Mouse (Mus musculus) MEL (cell line): ENCODE results near the gene Trmt1. TPM values are rescaled to one million over a fixed set of nuclear protein-coding genes. Genes with fewer than 3 reads are reported as not detected.

Experiments
- DNase-seq: peaks from one replicate; pipeline ENCODE4 v3.0.0; 2011; ENCODE audit warnings: low read depth, low spot score
- H3K27ac ChIP-seq: 2 replicates; pipeline ENCODE4 v1.5.1; 2012; ENCODE audit warnings: low read depth, mild to moderate bottlenecking, control low read depth, low read length, moderate library complexity; ENCODE audit not compliant: control insufficient read depth
- H3K27me3 ChIP-seq, 2 experiments: fragments of 150-350 bp in 1 of 2; sonication (generic) in 1 of 2; 2 replicates each; pipeline ENCODE4 v1.6.1; 2012; ENCODE audit warnings: low read length in 2 of 2, mild to moderate bottlenecking in 2 of 2, improper control_type of control experiment in 1 of 2, moderate library complexity in 1 of 2; ENCODE audit not compliant: insufficient read depth in 2 of 2, control insufficient read depth in 1 of 2
- H3K36me3 ChIP-seq, 2 experiments: 2 replicates each; pipeline ENCODE4 v1.6.1; 2012 to 2014; ENCODE audit warnings: low read length in 2 of 2, improper control_type of control experiment in 1 of 2, inconsistent platforms in 1 of 2, mild to moderate bottlenecking in 1 of 2; ENCODE audit not compliant: insufficient read depth in 2 of 2, control insufficient read depth in 1 of 2
- H3K4me1 ChIP-seq, 2 experiments: fragments of 150-350 bp in 1 of 2; sonication (generic) in 1 of 2; 2 replicates each; pipeline ENCODE4 v1.6.1; 2012; ENCODE audit warnings: low read length in 2 of 2, improper control_type of control experiment in 1 of 2, mild to moderate bottlenecking in 1 of 2; ENCODE audit not compliant: insufficient read depth in 2 of 2, control insufficient read depth in 1 of 2
- H3K4me3 ChIP-seq, 2 experiments: fragments of 150-350 bp in 1 of 2; sonication (generic) in 1 of 2; 2 replicates each; pipeline ENCODE4 v1.5.1; 2012; ENCODE audit warnings: low read depth in 2 of 2, low read length in 2 of 2, mild to moderate bottlenecking in 2 of 2, moderate library complexity in 2 of 2, control low read depth in 1 of 2, improper control_type of control experiment in 1 of 2; ENCODE audit not compliant: control insufficient read depth in 1 of 2, insufficient read depth in 1 of 2
- H3K79me2 ChIP-seq: 2 replicates; pipeline ENCODE4 v1.6.1; 2012; ENCODE audit warnings: mild to moderate bottlenecking, low read length, moderate library complexity; ENCODE audit not compliant: control insufficient read depth, poor library complexity, insufficient read depth
- H3K9ac ChIP-seq: 2 replicates; pipeline ENCODE4 v1.6.1; 2012; ENCODE audit warnings: low read depth, mild to moderate bottlenecking, control low read depth, low read length, moderate library complexity; ENCODE audit not compliant: control insufficient read depth, poor library complexity, severe bottlenecking
- H3K9me3 ChIP-seq: fragments of 150-350 bp; sonication (generic); replicated peaks from 2 replicates; pipeline ENCODE4 v1.6.1; 2012; ENCODE audit warnings: mild to moderate bottlenecking, low read length, improper control_type of control experiment, moderate library complexity; ENCODE audit not compliant: insufficient read depth
- CHD1 ChIP-seq: IDR thresholded peaks from 2 replicates; pipeline ENCODE4 v1.6.1; 2012; ENCODE audit warnings: low read depth, mild to moderate bottlenecking, inconsistent platforms, low read length, improper control_type of control experiment
- E2F4 ChIP-seq: IDR thresholded peaks from 2 replicates; pipeline ENCODE4 v1.6.1; 2011; ENCODE audit warnings: low read depth, low read length, improper control_type of control experiment, borderline replicate concordance
- ELF1 ChIP-seq: IDR thresholded peaks from 2 replicates; pipeline ENCODE4 v1.6.1; 2014; ENCODE audit warnings: low read depth, mild to moderate bottlenecking, inconsistent platforms, low read length, improper control_type of control experiment, moderate library complexity
- ETS1 ChIP-seq: IDR thresholded peaks from 2 replicates; pipeline ENCODE4 v1.6.1; 2012; ENCODE audit warnings: low read depth, mild to moderate bottlenecking, inconsistent platforms, low read length, improper control_type of control experiment, moderate library complexity
- GATA1 ChIP-seq: IDR thresholded peaks from 2 replicates; pipeline ENCODE4 v1.6.1; 2011; ENCODE audit warnings: low read depth, low read length, improper control_type of control experiment
- HCFC1 ChIP-seq: IDR thresholded peaks from 2 replicates; pipeline ENCODE4 v1.6.1; 2012; ENCODE audit warnings: low read depth, mild to moderate bottlenecking, inconsistent platforms, low read length, improper control_type of control experiment, moderate library complexity
- JUND ChIP-seq: IDR thresholded peaks from 2 replicates; pipeline ENCODE4 v1.6.1; 2011; ENCODE audit warnings: low read depth, mild to moderate bottlenecking, improper control_type of control experiment, low read length
- MAFK ChIP-seq: IDR thresholded peaks from 2 replicates; pipeline ENCODE4 v1.6.1; 2011; ENCODE audit warnings: low read depth, mild to moderate bottlenecking, low read length, improper control_type of control experiment, borderline replicate concordance
- MAX ChIP-seq: IDR thresholded peaks from 2 replicates; pipeline ENCODE4 v1.6.1; 2011; ENCODE audit warnings: low read length, improper control_type of control experiment
- MAZ ChIP-seq: IDR thresholded peaks from 2 replicates; pipeline ENCODE4 v1.6.1; 2012; ENCODE audit warnings: low read depth, mild to moderate bottlenecking, inconsistent platforms, low read length, improper control_type of control experiment
- MEF2A ChIP-seq: IDR thresholded peaks from 2 replicates; pipeline ENCODE4 v1.6.1; 2014; ENCODE audit warnings: low read depth, mild to moderate bottlenecking, inconsistent platforms, low read length, improper control_type of control experiment; ENCODE audit not compliant: poor library complexity, insufficient replicate concordance, severe bottlenecking; ENCODE audit errors: extremely low read depth
- MXI1 ChIP-seq: IDR thresholded peaks from 2 replicates; pipeline ENCODE4 v1.6.1; 2011; ENCODE audit warnings: mild to moderate bottlenecking, low read depth, low read length, improper control_type of control experiment
- MYC ChIP-seq: IDR thresholded peaks from 2 replicates; pipeline ENCODE4 v1.6.1; 2011; ENCODE audit warnings: low read depth, mild to moderate bottlenecking, low read length, improper control_type of control experiment, moderate library complexity
- NRF1 ChIP-seq: IDR thresholded peaks from 2 replicates; pipeline ENCODE4 v1.6.1; 2014; ENCODE audit warnings: low read depth, mild to moderate bottlenecking, inconsistent platforms, low read length, improper control_type of control experiment, moderate library complexity; ENCODE audit not compliant: poor library complexity, insufficient read depth, severe bottlenecking
- POLR2A ChIP-seq, 2 experiments: IDR thresholded peaks; 2 replicates each; pipeline ENCODE4 v1.6.1; 2011 to 2012; ENCODE audit warnings: low read length in 2 of 2, mild to moderate bottlenecking in 2 of 2, control low read depth in 1 of 2, improper control_type of control experiment in 1 of 2, low read depth in 1 of 2, moderate library complexity in 1 of 2; ENCODE audit not compliant: control insufficient read depth in 1 of 2, insufficient read depth in 1 of 2, poor library complexity in 1 of 2
- RCOR1 ChIP-seq: IDR thresholded peaks from 2 replicates; pipeline ENCODE4 v1.6.1; 2012; ENCODE audit warnings: low read depth, mild to moderate bottlenecking, inconsistent platforms, low read length, improper control_type of control experiment
- SIN3A ChIP-seq: IDR thresholded peaks from 2 replicates; pipeline ENCODE4 v1.6.1; 2012; ENCODE audit warnings: low read length, improper control_type of control experiment, inconsistent platforms
- SMC3 ChIP-seq: IDR thresholded peaks from 2 replicates; pipeline ENCODE4 v1.6.1; 2011; ENCODE audit warnings: low read depth, low read length, improper control_type of control experiment
- TAL1 ChIP-seq: IDR thresholded peaks from 2 replicates; pipeline ENCODE4 v1.6.1; 2012; ENCODE audit warnings: mild to moderate bottlenecking, inconsistent platforms, low read length, moderate library complexity, mixed read lengths
- TBP ChIP-seq: IDR thresholded peaks from 2 replicates; pipeline ENCODE4 v1.8.0; 2011; ENCODE audit warnings: low read depth, low read length, improper control_type of control experiment
- TCF12 ChIP-seq: IDR thresholded peaks from 2 replicates; pipeline ENCODE4 v1.6.1; 2014; ENCODE audit warnings: low read depth, mild to moderate bottlenecking, inconsistent platforms, low read length, improper control_type of control experiment, moderate library complexity
- UBTF ChIP-seq: IDR thresholded peaks from 2 replicates; pipeline ENCODE4 v1.6.1; 2012; ENCODE audit warnings: low read depth, mild to moderate bottlenecking, inconsistent platforms, low read length, improper control_type of control experiment, moderate library complexity, borderline replicate concordance; ENCODE audit not compliant: insufficient read depth
- USF1 ChIP-seq: IDR thresholded peaks from 2 replicates; pipeline ENCODE4 v1.6.1; 2014; ENCODE audit warnings: low read depth, mild to moderate bottlenecking, inconsistent platforms, low read length, improper control_type of control experiment, moderate library complexity
- ZKSCAN1 ChIP-seq: IDR thresholded peaks from 2 replicates; pipeline ENCODE4 v1.6.1; 2012; ENCODE audit warnings: low read depth, mild to moderate bottlenecking, inconsistent platforms, low read length, improper control_type of control experiment, moderate library complexity
- ZMIZ1 ChIP-seq: IDR thresholded peaks from 2 replicates; pipeline ENCODE4 v1.6.1; 2012; ENCODE audit warnings: low read depth, mild to moderate bottlenecking, inconsistent platforms, low read length, improper control_type of control experiment, moderate library complexity
- ZNF384 ChIP-seq: IDR thresholded peaks from 2 replicates; pipeline ENCODE4 v1.6.1; 2012; ENCODE audit warnings: low read depth, mild to moderate bottlenecking, inconsistent platforms, low read length, improper control_type of control experiment
- polyA plus RNA-seq, 2 experiments: library from polyadenylated mRNA; stranded (reverse) in 1 of 2; unstranded in 1 of 2; fragments of >175 nt in 1 of 2; fragments of >200 nt in 1 of 2; gene quantifications; 2 replicates each; pipeline versions ENCODE4 v1.2.1 to v1.2.4; 2012; ENCODE audit warnings: low replicate concordance in 2 of 2, low read depth in 1 of 2; ENCODE audit not compliant: insufficient read length in 2 of 2, insufficient read depth in 1 of 2, missing spikeins in 1 of 2
- total RNA-seq: library from RNA; depleted of rRNA; stranded (reverse); fragments of 300-350 nt; gene quantifications from 2 replicates; pipeline ENCODE4 v1.2.3, GENCODE M21; 2012

Gene Trmt1
- total and polyA plus RNA-seq, 3 experiments: 183 to 221 TPM; not detected in 1

DNA sequence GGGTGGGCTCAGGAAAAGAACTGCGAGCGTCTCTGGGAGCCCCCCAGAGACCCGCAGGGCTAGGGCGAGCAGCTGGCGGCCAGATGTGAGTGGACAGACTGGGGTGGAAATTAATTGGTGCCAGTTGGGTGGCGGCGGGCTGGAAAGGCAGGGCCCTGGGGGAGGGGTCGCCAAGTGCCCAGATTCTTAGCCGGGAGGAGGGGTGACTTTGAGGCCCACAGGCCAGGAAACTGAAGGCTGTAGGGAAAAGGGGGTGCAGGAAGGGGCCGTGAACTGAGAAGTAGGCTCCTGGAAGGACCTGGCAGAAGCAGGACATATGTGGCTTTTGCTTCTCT lies 29.9 kb upstream of the Trmt1 start:
- H3K79me2 ChIP-seq: peaks cover 10% of the 10 kb centered on the region
- H3K9ac ChIP-seq: peak overlapping the region; percentile 61
- H3K4me3 ChIP-seq: peak overlapping the region; percentile 51 to 71
- peak overlapping the region; percentile 88 for H3K27ac ChIP-seq
- DNase-seq: no peak
- H3K4me1 ChIP-seq: peaks cover 5 to 30% of the 10 kb centered on the region in 2 experiments
- H3K27me3 ChIP-seq: no peaks in the 10 kb centered on the region
- TF ChIP-seq SMC3: no peak
- no peak for TF ChIP-seq ZKSCAN1
- no peak for TF ChIP-seq USF1
- TF ChIP-seq CHD1: no peak
- TF ChIP-seq NRF1: no peak
- no peak for TF ChIP-seq MYC
- no peak for TF ChIP-seq JUND
- TF ChIP-seq TBP: no peak
- TF ChIP-seq, all 39 proteins: peak for 0
- Histone ChIP-seq H3K9me3 (no peaks in the 10 kb centered on the region), H3K36me3 (peaks cover 0 to 22% of the 10 kb centered on the region in 2 experiments; a peak in 2 of 4 replicates)

DNA sequence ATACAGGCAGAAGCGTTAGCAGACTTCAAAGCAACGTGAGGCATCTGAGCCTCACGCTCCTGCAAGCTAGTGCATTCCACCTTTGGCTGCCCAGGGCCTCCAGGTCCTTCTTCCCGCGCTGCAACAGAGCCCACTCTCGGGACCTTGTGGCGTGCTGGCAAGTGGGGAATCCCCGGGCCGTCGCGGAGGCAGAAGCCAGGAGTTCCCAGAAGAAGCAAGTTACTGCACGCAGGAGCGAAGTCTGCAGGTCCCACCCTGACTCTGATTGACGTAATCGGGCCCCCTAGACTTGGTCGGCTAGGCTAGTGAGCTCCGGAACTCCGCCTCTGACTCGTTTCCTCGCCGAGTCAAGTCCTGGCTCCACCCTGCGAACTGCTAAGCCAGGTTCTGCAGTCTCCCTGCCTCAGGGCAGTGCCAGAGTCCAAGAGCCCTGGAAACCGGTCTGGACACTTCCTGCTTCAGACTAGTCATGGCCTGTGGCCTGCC lies 29.4 kb upstream of the Trmt1 start:
- Histone ChIP-seq H3K27me3 (no peaks in the 10 kb centered on the region), H3K36me3 (peaks cover 0 to 22% of the 10 kb centered on the region in 2 experiments; a peak in 2 of 4 replicates), H3K9ac (peak overlapping the region; percentile 61), H3K9me3 (no peaks in the 10 kb centered on the region), H3K4me3 (peak overlapping the region; percentile 51 to 71), H3K4me1 (peaks cover 5 to 30% of the 10 kb centered on the region in 2 experiments), H3K27ac (peak overlapping the region; percentile 88), H3K79me2 (peaks cover 15% of the 10 kb centered on the region)
- peak; percentile 90 for DNase-seq
- TF ChIP-seq SIN3A: no peak
- TF ChIP-seq E2F4: peak; percentile 31; the same call in 1 of the 2 replicates
- TF ChIP-seq MEF2A: no peak
- TF ChIP-seq ELF1: no peak
- no peak for TF ChIP-seq MAFK
- TF ChIP-seq POLR2A (IDR thresholded peaks at IDR 0.05; ENCODE audit: control insufficient read depth in 1 of 2, insufficient read depth in 1 of 2, low read depth in 1 of 2, low read length in 2 of 2, poor library complexity in 1 of 2): peak; percentile 35 to 55; a peak in 2 of 4 replicates
- no peak; the same call in 1 of the 2 replicates for TF ChIP-seq RCOR1

DNA sequence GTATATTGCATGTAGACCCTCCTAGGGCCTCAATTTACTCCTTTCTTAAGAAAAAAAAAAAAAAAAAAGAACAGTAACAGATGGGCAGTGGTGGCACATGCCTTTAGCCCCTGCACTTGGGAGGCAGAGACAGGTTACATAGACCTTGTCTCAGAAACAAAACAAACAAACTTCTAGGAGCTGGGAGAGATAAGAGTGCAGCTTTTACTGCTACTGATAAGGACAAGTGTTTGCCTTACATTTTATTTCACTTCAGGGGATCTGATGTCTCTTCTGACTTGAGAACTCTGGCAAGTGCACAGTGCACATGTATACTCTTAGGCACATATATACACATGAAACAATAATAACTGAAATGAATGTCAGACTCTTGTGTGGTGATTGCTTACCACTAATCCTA lies 28.9 kb upstream of the Trmt1 start:
- Histone ChIP-seq H3K27ac (peak overlapping the region; percentile 88), H3K4me1 (peaks cover 5 to 30% of the 10 kb centered on the region in 2 experiments)
- peak; percentile 75 for TF ChIP-seq MXI1
- TF ChIP-seq TCF12: peak; percentile 73
- no peak for TF ChIP-seq ELF1
- no peak for TF ChIP-seq UBTF
- TF ChIP-seq SIN3A: peak; percentile 78
- 0 out of 2 replicates have a peak, but pooled peaks have one; percentile 15 for TF ChIP-seq TAL1
- TF ChIP-seq HCFC1: peak; percentile 34; the same call in 1 of the 2 replicates
- 0 out of 2 replicates have a peak, but pooled peaks have one; percentile 39 for TF ChIP-seq MYC
- no peak for TF ChIP-seq MAFK
- peak; percentile 94 for TF ChIP-seq GATA1
- TF ChIP-seq ZNF384: peak; percentile 35; the same call in 1 of the 2 replicates
- TF ChIP-seq ZMIZ1: peak; percentile 63
- peak; percentile 39 for TF ChIP-seq MAZ
- TF ChIP-seq ETS1: peak; percentile 85
- TF ChIP-seq RCOR1: peak; percentile 60
- TF ChIP-seq MAX: peak; percentile 35; the same call in 1 of the 2 replicates

More for the DNA sequence above, 28.9 kb upstream of the Trmt1 start:
- peaks cover 0 to 22% of the 10 kb centered on the region in 2 experiments; a peak in 2 of 4 replicates for H3K36me3 ChIP-seq
- H3K79me2 ChIP-seq: peaks cover 20% of the 10 kb centered on the region
- peak overlapping the region; percentile 61 for H3K9ac ChIP-seq
- no peaks in the 10 kb centered on the region for H3K27me3 ChIP-seq
- H3K9me3 ChIP-seq: no peaks in the 10 kb centered on the region
- H3K4me3 ChIP-seq: peak overlapping the region; percentile 51 to 71
- peak; percentile 54 for DNase-seq
